Mouse (Mus musculus) right cerebral cortex, adult 18-20 months (tissue): Measurements from ENCODE around the gene Med12l.
"Not testable (repeated sequence)": the region's sequence is repeated elsewhere in the genome, so short reads cannot be mapped to it uniquely, and the experiment has no call there.

Experiments
- DNase-seq: peaks from one replicate; pipeline ENCODE4 v3.0.0; 2022; ENCODE audit warnings: mixed read lengths

Gene Med12l

DNA sequence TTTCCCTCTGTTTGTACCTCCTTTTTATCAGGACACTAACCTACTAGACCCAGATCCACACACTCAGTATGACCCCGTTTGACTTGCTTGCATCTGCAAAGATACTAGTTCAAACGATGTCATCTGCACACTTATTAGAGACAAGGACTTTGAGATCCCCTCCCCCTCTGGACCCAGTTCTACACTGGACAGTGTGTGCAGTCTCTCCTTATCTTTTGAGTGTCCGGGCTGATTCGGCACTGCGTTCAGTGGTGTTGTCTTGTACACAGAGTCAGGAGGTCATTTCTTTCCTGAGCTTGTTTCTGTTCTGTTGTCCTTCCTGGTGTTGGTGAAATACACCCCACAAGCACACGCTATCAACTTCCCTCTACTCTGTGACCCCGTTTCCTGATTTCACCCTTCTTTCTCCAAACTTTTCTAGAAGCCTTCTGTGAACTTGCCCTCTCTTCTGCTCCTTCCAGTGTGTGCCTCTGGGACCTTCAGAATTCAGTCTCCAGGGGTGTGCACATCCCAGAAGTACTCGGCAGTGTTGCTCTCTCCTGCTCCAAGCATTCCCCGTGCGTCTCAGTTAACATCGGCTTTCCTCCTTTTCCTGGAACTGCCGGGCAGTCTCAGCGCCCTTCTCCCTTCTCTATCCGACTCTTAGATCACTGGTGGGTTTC is 19.0 kb downstream of the Med12l start:
- no peak for DNase-seq

DNA sequence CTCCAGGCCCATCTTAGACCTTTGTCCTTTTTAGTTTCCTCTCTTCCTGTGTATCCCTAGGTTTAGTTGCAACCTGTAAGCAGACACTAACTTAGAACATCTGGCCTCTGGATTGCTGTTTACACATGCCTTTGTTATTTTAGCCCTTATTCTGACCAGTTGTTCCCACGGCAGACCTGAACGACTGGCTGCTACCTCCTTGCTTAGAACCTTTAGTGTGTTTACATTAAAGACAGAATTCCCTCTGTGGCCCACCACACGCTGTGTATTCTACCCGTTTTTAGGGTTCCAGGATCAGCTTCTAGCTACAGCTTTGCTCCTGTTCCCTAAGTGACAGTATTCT is 19.5 kb downstream of the Med12l start:
- no peak for DNase-seq

DNA sequence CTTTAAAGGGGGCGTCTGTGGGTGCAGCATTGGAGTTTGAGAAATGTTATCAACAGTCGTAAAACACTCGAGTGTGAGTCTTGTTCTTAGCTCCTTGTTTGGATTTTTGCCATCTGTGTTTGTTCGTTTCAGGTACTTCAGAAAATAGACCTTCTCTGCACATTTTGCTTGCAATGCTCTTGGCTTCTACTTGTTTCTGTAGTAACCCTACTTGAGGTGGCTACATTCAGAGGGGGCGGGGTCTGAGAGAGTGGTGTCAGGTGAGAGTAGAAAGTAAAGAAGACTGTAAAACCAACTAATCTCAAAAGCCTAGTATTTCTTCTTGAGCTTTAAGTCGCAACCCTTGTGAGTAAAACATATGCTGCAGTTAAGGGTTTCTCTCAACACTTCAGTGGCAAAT is 23.1 kb downstream of the Med12l start:
- DNase-seq = no peak

DNA sequence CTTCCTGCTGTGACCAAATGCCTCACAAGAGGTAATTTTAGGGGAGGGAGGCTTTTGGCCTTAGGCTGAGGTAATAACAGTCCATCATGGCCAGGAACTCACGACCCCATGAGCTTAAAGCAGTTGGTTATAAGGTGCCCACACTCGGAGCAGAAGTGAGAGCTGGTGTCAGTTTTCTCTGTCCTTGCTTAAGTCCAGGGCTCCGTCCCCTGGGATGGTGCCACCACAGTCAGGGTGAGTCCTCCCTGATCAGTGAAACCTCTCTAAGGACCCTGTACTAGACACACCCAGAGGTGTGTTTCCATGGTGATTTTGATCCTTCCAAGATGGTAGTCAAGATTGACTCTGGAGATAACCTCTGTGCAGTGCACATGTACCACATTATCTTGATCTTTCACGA is 25.4 kb downstream of the Med12l start:
- DNase-seq = no peak

DNA sequence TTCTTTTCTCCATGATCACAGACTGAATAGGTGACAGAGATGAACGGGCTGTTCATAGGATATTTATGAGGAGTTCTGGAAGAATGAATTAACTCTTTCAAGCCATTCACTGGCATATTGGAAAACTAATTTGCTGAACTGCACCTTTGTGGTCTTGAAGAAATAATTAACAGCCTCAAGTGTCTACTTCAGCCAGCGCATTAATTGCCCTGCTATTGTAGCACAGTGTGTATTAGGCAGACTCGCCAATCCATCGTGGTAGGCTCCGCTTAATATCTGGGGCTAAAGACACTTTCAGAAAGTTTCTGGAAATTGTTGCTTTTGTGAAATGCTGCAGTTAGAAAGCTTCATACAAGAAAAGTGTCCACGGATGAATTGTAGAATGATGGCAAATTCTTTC is 35.9 kb downstream of the Med12l start:
- DNase-seq = no peak

DNA sequence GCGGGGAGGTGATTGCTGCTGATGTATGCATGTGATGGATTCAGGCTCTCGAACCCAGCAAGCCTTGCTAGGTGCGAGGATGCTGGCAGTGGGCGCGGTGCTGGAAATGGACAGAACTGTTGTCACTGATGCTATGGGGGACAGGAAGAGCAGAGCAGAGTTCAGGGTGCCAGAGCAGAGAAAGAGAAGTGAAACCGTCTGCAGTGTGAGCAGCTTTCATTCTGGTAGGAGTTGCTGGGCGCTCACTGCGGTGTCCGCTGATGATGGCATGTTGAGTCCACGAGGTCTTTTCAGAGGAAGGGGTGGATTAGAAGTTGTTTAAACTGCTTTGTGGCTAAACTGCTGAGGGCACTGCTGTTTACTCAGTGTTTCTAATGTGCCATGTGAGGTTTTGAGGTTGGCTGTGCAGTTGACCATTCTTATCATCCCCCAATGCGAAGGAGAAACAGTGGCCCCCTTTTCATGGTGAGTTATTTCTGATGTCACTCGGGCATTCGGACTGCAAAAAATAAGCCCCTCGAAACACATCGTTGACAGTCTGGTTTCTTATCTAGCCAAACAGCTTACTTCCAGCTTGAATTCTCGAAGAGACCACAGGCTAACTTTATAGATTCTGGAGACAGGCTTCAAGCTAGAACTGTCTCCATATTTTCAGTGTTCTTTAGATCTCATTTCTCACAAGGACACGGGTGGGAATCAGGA is 49.4 kb downstream of the Med12l start:
- DNase-seq = no peak

DNA sequence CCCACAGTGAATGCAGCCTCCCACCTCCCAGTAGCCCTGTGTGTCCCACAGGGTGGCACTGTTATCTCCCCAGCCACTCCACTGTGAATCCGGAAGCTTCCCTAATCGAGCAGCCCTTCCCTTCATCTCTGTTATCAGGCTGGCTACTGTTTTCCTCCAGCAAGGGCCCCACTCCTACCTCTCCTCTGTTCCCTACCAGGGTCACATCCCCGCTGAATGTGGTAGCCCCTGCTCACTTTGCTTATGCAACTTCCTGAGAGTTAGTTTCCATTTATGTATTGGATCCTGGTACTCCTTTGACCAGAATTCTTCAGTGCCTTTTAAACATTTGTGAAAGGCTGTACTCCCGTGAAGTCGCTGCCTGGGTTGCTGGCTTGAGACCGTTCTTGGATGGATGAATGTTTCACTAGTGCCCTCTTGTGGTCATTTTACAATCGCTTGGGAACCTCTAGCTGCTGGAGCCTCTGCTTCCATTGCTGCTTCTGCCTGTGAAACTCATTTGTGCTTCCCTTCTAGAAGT is 53.5 kb downstream of the Med12l start:
- peak; percentile 81 for DNase-seq

DNA sequence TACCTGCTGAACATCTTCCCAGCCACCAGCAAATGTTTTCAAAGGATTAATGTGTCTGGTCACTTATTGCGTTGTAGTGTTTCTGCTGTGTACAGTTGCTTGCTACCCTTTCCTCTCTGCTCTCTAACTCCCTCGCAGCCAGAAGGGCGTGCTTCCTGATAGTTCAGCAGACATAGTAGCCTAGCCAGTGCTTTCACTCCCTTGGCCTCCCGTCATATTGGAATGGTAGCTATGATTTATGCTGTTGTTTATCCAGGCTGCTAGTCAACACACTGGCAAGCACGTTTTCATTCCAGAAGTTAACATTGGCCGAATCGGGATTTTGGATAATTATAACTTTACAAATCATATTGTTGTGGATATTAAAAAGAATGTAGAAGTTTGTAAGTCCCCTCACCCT is 54.5 kb downstream of the Med12l start:
- DNase-seq = no peak

DNA sequence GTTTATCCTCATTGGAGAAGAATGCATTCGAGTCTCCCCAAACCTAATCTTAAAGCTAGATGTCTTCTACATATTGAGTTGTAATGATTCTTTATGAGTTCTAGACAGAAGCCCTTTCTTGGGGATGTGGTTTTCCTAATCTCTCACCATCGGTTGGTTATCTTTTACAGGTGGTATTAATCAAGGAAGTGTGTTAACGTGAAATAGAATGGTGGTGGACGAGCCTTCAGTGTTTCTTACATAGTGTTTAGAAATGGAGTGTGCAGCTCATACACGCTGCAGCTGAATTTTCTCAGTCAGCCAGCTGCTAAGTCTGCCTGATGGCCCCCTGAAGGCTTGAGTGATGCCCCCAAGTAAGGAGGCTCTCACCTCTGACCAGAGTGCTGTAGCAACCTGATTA is 56.5 kb downstream of the Med12l start:
- no peak for DNase-seq

DNA sequence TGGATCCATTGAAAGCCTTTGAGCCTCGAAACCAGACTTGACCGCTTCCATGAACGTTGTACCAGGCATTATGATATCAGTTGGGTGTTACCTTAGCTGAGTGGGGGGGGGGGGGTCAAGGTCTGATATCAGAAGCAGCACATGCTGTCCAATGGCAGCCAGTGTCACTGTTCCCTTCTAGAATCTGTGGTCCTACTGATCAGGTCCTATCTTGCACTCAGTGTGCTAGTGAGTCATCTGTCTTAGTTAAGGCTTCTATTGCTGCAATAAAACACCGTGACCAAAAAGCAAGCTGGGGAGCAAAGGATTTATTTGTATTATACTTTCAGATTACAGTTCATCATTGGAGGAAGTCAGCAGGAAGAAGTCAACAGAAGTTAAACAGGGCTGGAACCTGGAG is 57.8 kb downstream of the Med12l start:
- no peak for DNase-seq

DNA sequence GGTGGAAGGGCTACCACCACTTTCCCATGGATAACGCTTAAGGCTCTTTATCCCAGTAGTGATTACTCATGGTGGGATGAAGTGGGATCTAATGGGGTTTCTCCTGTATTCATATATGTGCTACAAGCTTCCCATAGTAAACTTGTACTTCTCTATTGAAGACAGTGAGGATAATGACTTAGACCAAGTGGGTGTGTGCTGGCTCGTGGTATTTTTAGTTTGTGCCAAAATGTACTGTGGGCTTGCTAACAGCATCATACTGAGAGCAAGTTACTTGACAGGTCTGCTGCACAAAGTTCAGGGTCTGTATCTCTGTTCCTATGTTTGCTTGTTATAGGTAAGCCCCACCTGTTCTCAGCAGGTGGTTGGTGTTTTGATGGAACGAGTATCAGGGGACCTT is 60.3 kb downstream of the Med12l start:
- DNase-seq = peak; percentile 17

DNA sequence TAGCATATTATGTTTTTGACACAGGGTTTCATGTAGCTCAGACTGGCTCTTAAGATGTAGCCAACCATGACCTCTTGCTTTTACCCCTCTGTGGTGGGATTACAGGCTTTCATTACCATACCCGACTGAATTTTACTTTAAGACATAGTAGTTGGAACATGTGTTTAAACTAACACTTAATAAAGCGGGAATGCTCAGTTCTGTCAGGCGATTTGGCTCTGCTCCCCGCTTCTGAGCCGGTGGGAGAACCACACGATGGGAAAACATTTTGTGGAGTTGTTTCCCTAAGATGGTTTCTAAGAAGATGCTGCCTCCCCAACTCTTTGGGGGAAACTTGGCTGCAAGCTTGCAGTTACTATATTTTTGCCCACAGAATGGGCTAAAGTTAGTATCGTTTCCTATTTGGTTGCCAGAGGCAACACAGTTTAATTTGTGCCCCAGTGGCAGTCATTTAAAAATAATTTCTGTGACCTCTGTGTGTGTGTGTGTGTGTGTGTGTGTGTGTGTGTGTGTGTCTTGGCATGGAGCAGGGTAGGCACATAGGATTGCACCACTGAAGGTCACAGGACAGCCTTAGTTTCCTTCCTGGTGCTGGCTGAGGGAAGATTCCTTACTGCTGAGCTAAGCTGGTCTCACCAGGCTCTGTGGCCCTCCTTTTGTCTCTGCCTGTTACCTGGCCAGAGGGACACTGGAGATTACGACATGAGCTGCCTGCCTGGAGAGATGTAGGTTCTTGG is 61.1 kb downstream of the Med12l start:
- peak; percentile 12 for DNase-seq

DNA sequence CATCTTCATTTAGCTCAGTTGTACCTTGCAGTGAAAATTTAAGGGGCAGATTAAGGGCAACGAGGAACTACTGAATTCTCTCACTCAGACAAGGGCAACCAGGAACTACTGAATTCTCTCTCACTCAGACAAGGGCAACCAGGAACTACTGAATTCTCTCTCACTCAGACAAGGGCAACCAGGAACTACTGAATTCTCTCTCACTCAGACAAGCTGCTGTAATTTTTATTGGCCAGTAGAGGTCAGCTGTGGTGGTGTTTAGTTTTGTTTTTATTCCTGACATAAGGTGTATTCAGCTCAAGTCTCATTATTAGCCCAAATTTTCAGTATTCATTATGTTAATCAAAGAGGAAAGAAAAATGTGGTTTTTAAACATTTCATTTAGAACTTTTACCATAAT is 63.4 kb downstream of the Med12l start:
- DNase-seq = not testable (repeated sequence)

DNA sequence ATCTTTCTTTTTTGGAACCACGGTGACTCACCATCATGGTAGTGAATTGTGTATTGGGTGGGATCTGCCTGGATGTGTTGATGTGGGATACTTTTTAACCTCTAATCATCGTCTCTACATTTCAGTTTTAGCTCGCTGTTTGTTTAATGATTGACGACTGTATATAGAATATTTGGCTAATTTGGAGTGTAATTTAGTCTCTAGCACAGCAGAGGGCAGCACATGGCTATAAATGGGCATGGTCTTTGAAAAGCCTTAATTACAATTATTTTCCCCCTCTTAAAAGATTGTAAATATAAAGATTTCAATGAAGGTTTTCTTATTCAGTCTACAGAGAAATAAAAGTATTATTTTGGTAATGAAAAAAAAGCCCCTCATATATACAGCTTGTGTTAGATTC is 71.7 kb downstream of the Med12l start:
- DNase-seq = no peak

DNA sequence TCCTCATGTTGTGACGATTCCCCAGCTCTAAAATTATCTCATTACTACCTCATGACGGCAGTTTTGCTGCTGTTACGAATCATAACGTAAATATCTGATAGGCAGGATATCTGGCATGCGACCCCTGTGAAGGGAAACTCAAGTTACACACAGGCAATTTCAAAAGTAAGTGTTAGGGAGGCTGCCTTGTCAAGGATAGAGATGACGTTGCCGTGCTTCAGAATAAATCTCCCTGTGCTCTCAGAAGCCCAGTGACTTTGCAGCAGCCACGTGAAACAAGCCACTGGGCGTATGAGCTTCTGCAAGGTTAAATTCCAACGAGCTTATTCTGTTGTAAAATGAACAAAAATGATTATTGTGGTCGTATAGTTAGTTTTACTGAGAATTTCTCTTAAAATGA is 73.0 kb downstream of the Med12l start:
- no peak for DNase-seq

DNA sequence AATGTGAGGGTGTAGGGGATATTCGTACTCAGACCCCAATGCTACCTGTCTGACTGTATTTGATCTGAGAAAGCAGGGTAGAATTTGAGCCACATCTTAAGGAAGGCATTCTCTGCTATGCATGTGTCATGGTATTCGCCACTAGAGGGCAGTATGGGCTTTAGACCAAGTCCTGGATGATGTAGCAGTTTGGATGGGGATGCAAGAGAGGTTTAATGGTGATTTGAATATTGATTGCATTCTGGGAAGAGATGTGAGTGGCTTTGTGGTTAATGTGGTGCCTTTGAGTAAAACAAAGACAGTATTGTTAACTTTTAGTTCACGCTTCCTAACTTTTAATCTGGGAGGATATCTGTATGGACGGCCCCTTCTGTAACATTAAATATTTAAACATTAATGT is 73.7 kb downstream of the Med12l start:
- peak; percentile 39 for DNase-seq

DNA sequence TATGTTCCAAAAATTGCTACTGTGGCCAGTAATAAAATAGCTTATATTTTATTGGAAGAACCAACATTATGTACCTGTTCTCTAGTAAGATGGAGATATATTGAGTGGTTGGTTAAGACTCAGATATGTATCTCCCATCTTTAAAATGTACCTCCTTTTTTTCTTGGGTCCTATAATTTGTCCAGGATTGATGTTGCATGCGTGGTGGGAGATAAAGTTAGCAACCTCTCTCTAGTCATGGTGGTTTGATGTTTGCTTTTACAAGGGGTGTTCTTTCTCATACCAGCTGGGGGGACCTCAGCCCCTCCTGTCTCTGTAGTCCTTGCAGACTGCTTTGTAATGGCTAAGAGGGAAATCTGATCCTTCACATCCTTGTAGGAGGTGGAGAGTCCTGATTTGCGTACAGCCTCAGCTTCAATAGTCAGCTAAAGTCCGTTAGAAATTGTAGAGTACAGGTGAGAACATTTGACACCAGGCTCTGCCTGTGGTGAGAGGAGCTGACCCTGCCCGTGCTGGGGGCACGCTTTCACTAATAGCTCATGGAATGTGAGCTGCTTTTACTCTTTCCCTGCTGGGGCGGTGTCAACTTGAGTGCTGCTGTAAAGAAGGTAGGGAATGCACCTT is 74.8 kb downstream of the Med12l start:
- no peak for DNase-seq

DNA sequence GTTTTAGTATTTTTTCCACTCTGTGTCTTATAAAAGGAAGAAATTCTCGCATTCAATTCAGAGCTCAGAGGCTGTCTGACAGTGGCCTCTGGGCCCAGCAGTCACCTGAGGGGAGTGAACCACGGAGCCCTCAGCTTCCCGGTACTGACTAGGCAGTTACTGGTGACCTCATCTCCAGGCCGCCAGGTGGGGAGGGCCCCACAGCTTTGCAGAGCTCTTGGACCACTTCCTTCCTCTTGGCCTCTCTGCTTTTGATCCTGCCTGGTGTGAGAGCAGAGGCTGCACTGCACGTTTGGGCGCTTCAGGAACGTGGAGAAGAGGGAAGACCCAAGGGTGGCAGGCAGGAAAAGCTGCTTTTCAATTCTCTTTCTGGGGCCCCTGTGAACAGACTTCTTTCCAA is 75.3 kb downstream of the Med12l start:
- DNase-seq = no peak

DNA sequence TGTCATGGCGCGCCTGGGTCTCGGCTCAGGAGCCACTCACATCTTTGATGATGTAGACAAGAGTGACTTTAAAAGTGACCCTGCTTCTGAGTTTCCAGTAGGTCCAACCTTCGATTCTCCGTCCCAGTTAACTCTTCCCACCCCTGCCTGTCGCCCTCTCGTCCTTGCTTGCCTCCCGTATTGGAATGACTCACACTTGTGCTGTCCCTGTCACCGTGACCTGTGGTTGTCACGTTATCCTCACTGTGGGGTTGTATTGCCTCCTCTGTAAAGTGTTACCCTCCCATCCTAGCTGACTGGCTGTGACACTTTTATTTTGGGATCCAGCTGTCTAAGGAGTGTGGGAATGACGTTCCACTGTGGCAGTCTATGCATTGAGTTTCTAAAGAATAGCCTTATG is 87.1 kb downstream of the Med12l start:
- no peak for DNase-seq

DNA sequence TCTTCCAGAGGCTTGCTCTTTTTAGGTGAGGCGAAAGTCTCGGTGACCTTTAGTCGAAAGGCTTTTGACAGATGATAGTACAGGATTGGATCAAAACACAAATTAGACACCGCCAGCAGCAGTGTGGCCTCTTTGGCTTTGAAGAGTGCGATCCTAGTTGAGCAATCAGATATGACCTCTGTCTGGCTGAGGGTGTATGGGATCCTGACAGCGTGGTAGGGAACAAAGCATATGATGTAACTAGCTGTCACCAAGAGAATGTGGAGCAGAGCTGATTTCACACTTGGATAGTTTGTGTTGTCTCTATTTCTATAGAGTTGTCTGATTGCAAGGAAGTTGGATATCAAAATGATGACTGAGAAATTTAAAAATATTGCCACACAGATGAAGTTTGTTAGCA is 91.8 kb downstream of the Med12l start:
- DNase-seq = no peak

DNA sequence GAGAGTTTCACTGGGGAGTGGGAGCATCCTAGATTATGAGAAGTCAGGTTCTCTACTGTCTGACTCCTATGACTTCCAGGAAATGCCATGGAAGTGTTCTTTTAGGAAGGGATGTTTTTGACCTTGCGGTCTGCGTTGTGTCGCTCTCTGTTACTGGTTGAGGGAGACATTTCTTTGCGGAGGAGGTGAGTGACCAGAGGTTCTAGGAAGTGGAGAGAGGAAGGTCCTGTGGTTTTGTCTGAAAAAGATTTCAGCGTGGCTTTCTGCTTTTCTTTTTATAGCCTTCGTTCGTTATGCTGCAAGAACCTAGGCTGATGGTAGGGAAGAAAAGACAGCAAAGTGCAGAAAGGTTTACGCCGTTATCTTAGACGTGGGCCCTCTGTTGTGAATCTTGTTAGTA is 92.9 kb downstream of the Med12l start:
- DNase-seq = no peak

DNA sequence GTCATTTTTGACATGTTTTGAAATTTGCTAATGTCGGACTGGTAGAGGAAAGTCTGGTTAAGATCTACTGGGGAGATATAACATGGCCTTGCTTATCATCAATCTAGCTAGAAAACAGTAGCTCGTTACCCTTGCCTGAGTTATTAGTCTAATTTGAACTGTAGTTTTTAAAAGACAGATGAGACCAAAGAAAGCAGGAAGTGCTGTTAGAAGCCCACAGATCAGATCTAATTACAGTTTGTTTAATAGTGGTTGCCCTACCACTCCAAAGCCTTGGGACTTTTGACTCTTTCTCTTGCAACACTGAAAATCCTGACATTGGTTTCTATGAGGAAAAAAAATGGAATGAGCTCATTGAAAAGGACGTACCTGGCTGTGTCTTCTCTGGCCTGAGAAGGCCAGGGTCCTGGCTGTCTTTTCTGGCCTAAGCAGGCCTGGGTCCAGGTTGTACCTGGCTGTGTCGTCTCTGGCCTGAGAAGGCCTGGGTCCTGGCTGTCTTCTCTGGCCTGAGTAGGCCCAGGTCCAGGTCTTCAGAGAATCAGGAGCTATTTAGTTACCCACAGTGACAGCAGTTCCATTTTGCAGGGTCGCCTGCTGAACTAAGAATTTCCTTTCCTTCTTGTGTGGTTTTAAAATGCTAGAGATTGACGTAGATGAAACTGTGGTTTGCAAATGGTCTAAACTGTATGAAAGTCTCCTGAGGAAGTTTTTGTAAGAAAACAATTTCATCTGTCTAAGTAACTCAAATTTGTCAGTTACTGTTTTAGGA is 95.8 kb downstream of the Med12l start, which contains the start of gene Gpr171:
TSS of gene Gpr171 (minus strand) at position 604 of the 769 bp plus-strand sequence.
- no peak for DNase-seq

DNA sequence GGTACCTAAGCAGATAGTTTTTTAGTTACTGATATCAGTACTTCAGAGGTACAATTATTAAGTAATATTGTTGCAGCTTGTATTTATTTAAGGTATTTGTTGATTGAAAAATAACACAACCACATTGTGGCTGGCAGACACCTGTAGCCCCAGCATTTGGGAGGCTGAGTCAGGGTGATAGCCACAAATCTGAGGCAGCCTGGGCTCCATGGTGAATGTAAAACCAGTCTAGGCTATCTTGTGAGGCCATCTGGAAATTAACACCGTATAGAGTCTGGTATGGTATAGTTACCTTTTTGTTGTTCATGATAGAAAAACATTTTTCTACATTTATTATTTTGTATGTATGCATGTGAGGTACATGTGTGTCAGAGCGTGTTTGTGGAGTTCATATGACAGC is 96.5 kb downstream of the Med12l start:
- no peak for DNase-seq
